Mouse (Mus musculus) stomach, embryonic 14.5 days (tissue): ENCODE measurements at regions not wholly inside any gene's neighbourhood (a gene's known extent, or its start where the extent isn't known, plus 50 kb on each side); places are given as distances from the start of the nearest gene placed in this dataset.
"Not testable (repeated sequence)": the region's sequence is repeated elsewhere in the genome, so short reads cannot be mapped to it uniquely, and the experiment has no call there.

ENCODE experiments used
- ATAC-seq: fragments of 200-750 bp; cut with Nextera tagmentation; 2 replicates; pipeline ENCODE4 v1.8.0; 2017; ENCODE audit warnings: low read depth, moderate TSS enrichment; ENCODE audit not compliant: insufficient number of reproducible peaks, insufficient read depth, low FRiP score
- H3K27ac ChIP-seq: fragments of 300-500 bp; sonication (generic); 2 replicates; pipeline ENCODE4 v1.5.1; 2014; ENCODE audit warnings: mild to moderate bottlenecking, low read length, moderate library complexity, mixed read lengths
- H3K27me3 ChIP-seq: fragments of 300-500 bp; sonication (generic); 2 replicates; pipeline ENCODE4 v1.6.1; 2014; ENCODE audit warnings: low read length, control low read depth, mixed read lengths; ENCODE audit not compliant: control insufficient read depth, insufficient read depth
- H3K36me3 ChIP-seq: fragments of 300-500 bp; sonication (generic); 2 replicates; pipeline ENCODE4 v1.6.1; 2014; ENCODE audit warnings: mild to moderate bottlenecking, control low read depth, low read length, moderate library complexity, mixed read lengths; ENCODE audit not compliant: control insufficient read depth, insufficient read depth
- H3K4me1 ChIP-seq: fragments of 300-500 bp; sonication (generic); 2 replicates; pipeline ENCODE4 v1.6.1; 2014; ENCODE audit warnings: low read length, control low read depth, mixed read lengths; ENCODE audit not compliant: control insufficient read depth, insufficient read depth
- H3K4me2 ChIP-seq: fragments of 300-500 bp; sonication (generic); replicated peaks from 2 replicates; pipeline ENCODE4 v1.6.1; 2014; ENCODE audit warnings: low read depth, low read length, control low read depth
- H3K4me3 ChIP-seq: fragments of 300-500 bp; sonication (generic); 2 replicates; pipeline ENCODE4 v1.5.1; 2014; ENCODE audit warnings: low read depth, low read length, control low read depth
- H3K9ac ChIP-seq: fragments of 300-500 bp; sonication (generic); replicated peaks from 2 replicates; pipeline ENCODE4 v1.6.1; 2014; ENCODE audit warnings: low read depth, mild to moderate bottlenecking, control low read depth, low read length, moderate library complexity, mixed read lengths
- H3K9me3 ChIP-seq: fragments of 300-500 bp; sonication (generic); 2 replicates; pipeline ENCODE4 v1.6.1; 2016; ENCODE audit warnings: low read depth, low read length, control low read depth; ENCODE audit not compliant: control insufficient read depth
- WGBS: fragments of 180-500 bp; shearing (Covaris S2); extraction: QIAGEN DNeasy Blood & Tissue Kit; methylation state at CpG from one replicate; pipeline ENCODE4 v1.1.7; 2014; 5-methylcytosine and 5-hydroxymethylcytosine counted together

DNA sequence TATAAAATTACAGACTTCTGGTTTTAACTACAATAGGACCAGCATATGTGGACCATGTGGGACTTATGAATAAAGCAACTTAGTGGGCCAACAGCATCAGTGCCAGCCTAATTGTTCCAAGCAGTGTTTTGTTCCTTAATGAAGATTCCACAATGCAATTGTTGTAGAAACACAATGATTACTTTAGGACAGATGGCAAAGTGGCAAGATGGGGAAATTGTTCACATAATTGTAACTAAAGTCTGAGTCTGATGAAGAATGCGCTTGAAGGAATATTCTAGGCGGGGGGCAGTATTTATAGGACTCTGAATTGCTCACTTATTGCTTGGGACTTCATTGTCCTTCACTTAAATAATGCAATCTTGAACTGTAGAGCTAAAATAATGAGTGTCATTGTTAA lies 253.4 kb upstream of the Kcnj3 start:
- Histone ChIP-seq H3K9me3 (no peaks in the 10 kb centered on the region), H3K36me3 (no peaks in the 10 kb centered on the region), H3K4me3 (no peak overlapping the region), H3K4me2 (no peak overlapping the region), H3K9ac (no peak overlapping the region), H3K4me1 (no peaks in the 10 kb centered on the region), H3K27ac (no peak overlapping the region), H3K27me3 (no peaks in the 10 kb centered on the region)
- WGBS, result 80% methylated on average over 2 of the region's 2 CpGs
- ATAC-seq, result no peak

DNA sequence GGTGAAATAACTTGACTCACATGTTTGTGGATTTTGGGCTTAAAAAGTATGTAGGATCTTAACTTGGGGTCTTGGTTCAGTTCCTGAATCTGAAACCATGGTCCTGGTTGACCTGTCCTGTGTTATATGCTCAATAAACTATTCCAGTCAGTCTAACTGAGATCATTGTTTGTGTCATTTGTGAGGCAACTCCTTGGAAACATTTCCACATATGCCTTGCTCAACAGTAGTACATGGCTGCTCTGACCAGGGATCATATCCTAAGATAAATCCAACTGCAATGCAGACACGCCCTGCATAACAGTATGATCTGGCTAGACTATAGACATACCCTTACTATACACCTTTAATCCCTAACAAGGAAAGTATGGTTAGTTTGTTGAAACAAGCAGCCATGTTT lies 228.9 kb upstream of the Kcnj3 start:
- no peaks in the 10 kb centered on the region for H3K27me3 ChIP-seq
- WGBS, result 85% methylated on average over 1 of the region's 1 CpGs
- H3K9me3 ChIP-seq, result no peaks in the 10 kb centered on the region
- no peak for ATAC-seq
- H3K4me1 ChIP-seq, result no peaks in the 10 kb centered on the region
- no peak overlapping the region for H3K27ac ChIP-seq
- no peak overlapping the region for H3K4me2 ChIP-seq
- no peak overlapping the region for H3K9ac ChIP-seq
- H3K36me3 ChIP-seq, result no peaks in the 10 kb centered on the region
- no peak overlapping the region for H3K4me3 ChIP-seq

DNA sequence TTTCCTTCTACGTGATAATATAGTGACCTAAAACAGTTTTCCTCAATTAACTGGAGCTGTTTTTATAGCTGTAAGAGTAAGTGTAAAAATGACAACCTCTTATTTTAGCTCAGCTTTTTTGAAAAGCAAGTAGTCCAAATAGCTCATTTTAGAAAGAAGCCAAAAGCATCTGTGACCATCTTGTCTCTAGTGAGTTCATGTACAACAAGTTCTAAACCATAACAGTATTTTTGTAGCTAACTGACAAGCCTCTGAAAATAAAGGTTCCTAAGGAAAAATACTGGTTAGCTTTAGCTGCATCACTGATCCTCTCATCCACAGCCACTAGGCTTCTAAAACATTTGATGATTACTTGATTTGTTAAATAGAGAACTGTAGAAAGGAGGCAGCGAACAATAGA lies 227.2 kb upstream of the Kcnj3 start:
- Histone ChIP-seq H3K36me3 (no peaks in the 10 kb centered on the region), H3K4me2 (no peak overlapping the region), H3K4me3 (no peak overlapping the region), H3K9ac (no peak overlapping the region), H3K27me3 (no peaks in the 10 kb centered on the region), H3K9me3 (no peaks in the 10 kb centered on the region), H3K4me1 (no peaks in the 10 kb centered on the region), H3K27ac (no peak overlapping the region)
- 80% methylated on average over 2 of the region's 2 CpGs for WGBS
- no peak for ATAC-seq

DNA sequence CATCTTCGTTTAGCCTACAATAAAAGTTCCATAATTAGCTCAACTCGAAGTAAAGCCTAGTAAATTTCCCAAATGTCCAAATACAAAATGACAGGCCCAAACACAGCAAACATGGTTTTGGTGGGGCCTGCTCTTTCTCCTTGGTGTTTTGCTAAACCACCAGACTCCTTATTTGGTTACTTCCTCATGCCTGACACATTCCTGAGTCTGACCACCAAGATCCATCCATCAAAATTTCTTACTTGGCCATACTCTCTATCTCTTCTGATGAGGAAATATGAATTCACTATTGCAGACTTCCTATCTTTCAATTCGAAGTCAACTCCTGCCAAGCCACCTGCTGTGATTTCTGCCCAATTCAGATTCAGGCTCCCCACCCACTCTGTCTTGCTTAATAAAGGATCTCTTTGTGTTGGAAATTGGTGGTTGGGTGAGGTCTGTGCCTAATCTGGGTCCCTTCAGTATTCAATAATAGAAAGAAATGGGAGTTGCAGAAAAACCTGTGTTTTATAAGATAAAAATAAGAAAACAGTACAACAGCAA lies 225.9 kb upstream of the Kcnj3 start:
- Histone ChIP-seq H3K36me3 (no peaks in the 10 kb centered on the region), H3K4me1 (no peaks in the 10 kb centered on the region), H3K9ac (no peak overlapping the region), H3K9me3 (no peaks in the 10 kb centered on the region), H3K27me3 (no peaks in the 10 kb centered on the region), H3K27ac (no peak overlapping the region), H3K4me2 (no peak overlapping the region), H3K4me3 (no peak overlapping the region)
- WGBS, result 60% methylated on average over 3 of the region's 3 CpGs
- no peak for ATAC-seq

DNA sequence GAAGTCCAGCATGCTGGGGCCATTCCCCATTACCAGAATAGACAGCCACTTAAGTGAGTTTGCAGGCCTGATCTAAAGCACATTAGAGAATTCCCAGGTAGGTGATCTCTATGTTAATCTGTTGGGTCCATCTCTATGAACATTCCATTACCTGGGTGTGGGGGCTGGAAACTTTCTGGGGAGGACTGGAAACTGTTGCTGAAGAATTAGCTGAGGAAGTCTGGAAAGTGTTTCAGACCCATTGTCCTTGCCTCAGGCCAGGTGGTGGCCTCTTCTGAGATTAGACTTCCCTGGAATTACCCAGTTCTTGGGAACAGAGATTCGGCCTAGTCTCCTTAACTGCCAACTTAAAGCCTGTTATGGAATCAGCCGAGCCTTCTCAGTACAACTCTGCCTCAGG lies 224.5 kb upstream of the Kcnj3 start:
- Histone ChIP-seq H3K4me1 (no peaks in the 10 kb centered on the region), H3K9me3 (no peaks in the 10 kb centered on the region), H3K4me2 (no peak overlapping the region), H3K27ac (no peak overlapping the region), H3K4me3 (no peak overlapping the region), H3K9ac (no peak overlapping the region), H3K27me3 (no peaks in the 10 kb centered on the region), H3K36me3 (no peaks in the 10 kb centered on the region)
- ATAC-seq, result no peak
- WGBS, result 80% methylated on average over 2 of the region's 2 CpGs

DNA sequence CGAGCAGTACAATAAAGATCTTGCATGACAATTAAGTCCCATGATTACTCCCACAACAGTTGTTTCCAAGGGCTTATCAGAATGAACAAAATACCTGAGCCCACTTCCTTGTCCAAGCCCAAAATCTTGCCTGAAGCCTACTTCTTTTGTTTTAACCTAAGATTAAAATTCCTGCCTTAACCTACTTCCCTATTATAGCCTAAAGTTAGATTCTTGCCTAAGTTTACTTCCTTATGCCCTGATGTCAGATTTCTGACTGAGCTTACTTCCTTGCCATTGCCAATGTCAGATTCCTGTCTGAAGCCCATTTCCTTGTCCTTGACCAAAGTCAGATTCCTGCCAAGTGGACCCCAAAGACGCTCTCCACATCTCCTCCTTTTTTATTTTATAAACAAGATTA lies 213.7 kb upstream of the Kcnj3 start:
- no peak for ATAC-seq
- Histone ChIP-seq H3K4me3 (no peak overlapping the region), H3K27ac (no peak overlapping the region), H3K4me2 (no peak overlapping the region), H3K9me3 (no peaks in the 10 kb centered on the region), H3K36me3 (no peaks in the 10 kb centered on the region), H3K4me1 (no peaks in the 10 kb centered on the region), H3K27me3 (no peaks in the 10 kb centered on the region), H3K9ac (no peak overlapping the region)
- 65% methylated on average over 2 of the region's 2 CpGs for WGBS

DNA sequence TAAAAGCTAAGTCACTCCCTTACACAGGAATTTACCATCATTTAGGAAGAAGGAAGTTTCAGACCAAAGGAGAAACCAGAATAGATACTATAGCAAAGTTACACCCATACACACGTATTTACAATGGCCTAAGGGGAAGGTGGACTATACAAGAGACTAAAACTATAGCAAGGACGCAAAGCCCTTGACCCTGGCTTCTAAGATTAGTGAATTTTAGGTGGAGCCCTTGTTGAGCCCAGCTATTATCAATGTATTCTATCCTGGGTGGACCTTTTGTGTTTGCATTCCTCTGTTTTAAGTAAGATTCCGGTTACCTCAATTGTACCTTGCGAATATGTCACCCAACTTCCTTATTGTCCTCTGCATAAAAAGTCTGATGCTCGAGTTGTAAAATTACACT lies 213.0 kb upstream of the Kcnj3 start:
- H3K9me3 ChIP-seq, H3K27me3 ChIP-seq, H3K9ac ChIP-seq, H3K36me3 ChIP-seq, H3K4me1 ChIP-seq, ATAC-seq, H3K4me3 ChIP-seq, H3K27ac ChIP-seq, H3K4me2 ChIP-seq: not testable (repeated sequence)
- WGBS, result 86% methylated on average over 5 of the region's 5 CpGs

DNA sequence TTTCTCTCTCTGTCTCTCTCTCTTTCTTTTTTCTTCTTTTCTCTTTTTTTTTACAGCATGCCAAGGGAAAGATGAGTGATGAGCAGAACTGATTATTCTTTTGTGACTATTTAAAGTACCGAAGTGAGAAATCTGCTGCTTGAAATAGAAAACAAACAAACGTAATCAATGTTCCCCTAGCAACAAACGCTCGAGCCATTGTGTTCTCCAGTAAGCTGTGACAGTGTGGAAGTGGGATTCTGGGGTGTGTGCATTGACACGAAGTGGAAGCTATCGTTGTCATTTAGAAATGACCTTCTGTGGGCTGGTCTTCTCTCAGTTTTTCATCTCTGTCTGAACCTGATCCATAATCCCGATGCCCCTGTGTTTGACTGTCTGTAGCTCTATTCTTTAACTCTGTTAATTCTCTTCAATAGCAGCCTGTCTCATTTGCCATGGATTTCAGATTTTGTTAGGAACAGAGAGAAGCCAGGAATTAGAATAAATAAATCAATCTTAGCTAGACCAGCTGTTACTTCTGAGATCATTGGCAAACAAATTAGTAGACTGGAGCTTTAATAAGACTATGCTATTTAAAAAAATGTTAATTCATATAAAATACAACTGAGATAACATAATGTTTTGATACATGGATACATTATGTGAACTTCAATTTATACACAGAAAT lies 207.5 kb upstream of the Kcnj3 start:
- H3K4me3 ChIP-seq, result no peak overlapping the region
- H3K9me3 ChIP-seq, result no peaks in the 10 kb centered on the region
- no peaks in the 10 kb centered on the region for H3K36me3 ChIP-seq
- ATAC-seq, result no peak
- WGBS, result 63% methylated on average over 7 of the region's 7 CpGs
- no peak overlapping the region for H3K4me2 ChIP-seq
- no peaks in the 10 kb centered on the region for H3K4me1 ChIP-seq
- H3K27ac ChIP-seq, result no peak overlapping the region
- no peaks in the 10 kb centered on the region for H3K27me3 ChIP-seq
- no peak overlapping the region for H3K9ac ChIP-seq

DNA sequence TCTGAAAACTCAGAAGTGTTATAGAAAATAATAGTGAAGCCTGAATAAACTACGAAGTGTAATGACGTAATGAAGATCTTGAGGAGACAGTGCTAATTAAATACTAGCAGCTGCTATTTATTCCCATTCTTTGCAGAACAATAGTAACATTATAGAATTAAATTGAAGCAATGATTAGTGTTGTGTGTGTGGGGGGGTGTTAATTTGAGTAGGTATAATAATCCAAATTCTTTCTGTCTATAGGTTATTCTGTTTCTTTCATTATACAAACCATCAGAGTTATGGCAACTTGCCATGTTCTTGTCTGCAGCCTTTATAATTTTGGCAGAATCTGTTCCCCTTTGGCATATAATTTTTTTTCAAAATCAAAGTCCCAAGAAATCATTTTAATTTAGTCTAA lies 203.9 kb upstream of the Kcnj3 start:
- ATAC-seq, result no peak
- no peaks in the 10 kb centered on the region for H3K9me3 ChIP-seq
- no peak overlapping the region for H3K9ac ChIP-seq
- 89% methylated on average over 2 of the region's 2 CpGs for WGBS
- H3K4me1 ChIP-seq, result no peaks in the 10 kb centered on the region
- no peak overlapping the region for H3K4me2 ChIP-seq
- no peaks in the 10 kb centered on the region for H3K36me3 ChIP-seq
- H3K27me3 ChIP-seq, result no peaks in the 10 kb centered on the region
- H3K27ac ChIP-seq, result no peak overlapping the region
- H3K4me3 ChIP-seq, result no peak overlapping the region
